Mouse (Mus musculus) heart, embryonic 14.5 days (tissue): ENCODE measurements around the gene Iffo1. TPM values are rescaled to one million over a fixed set of nuclear protein-coding genes. Genes with fewer than 3 reads are reported as not detected.

ENCODE experiments used
- ATAC-seq: fragments of 200-750 bp; cut with Nextera tagmentation; 2 replicates; pipeline ENCODE4 v1.8.0; 2017; ENCODE audit warnings: low read depth, moderate TSS enrichment; ENCODE audit not compliant: insufficient number of reproducible peaks, insufficient read depth, low FRiP score
- H3K27ac ChIP-seq, 2 experiments: fragments of 200-500 bp in 1 of 2; fragments of 300-500 bp in 1 of 2; sonication (generic) in 1 of 2; replicated peaks in 1 of 2; 2 replicates each; pipeline ENCODE4 v1.5.1; 2012 to 2014; ENCODE audit warnings: low read depth in 2 of 2, low read length in 2 of 2, control low read depth in 1 of 2, mild to moderate bottlenecking in 1 of 2, mixed read lengths in 1 of 2; ENCODE audit not compliant: control insufficient read depth in 1 of 2, insufficient read depth in 1 of 2
- H3K27me3 ChIP-seq: fragments of 300-500 bp; sonication (generic); 2 replicates; pipeline ENCODE4 v1.6.1; 2014; ENCODE audit warnings: mild to moderate bottlenecking, low read length, control low read depth; ENCODE audit not compliant: control insufficient read depth, insufficient read depth
- H3K36me3 ChIP-seq: fragments of 300-500 bp; sonication (generic); 2 replicates; pipeline ENCODE4 v1.6.1; 2014; ENCODE audit warnings: mild to moderate bottlenecking, control low read depth, low read length, mixed read lengths; ENCODE audit not compliant: control insufficient read depth, insufficient read depth
- H3K4me1 ChIP-seq, 2 experiments: fragments of 200-500 bp in 1 of 2; fragments of 300-500 bp in 1 of 2; sonication (generic) in 1 of 2; 2 replicates each; pipeline ENCODE4 v1.6.1; 2012 to 2014; ENCODE audit warnings: low read length in 2 of 2, control low read depth in 1 of 2, mixed read lengths in 1 of 2; ENCODE audit not compliant: control insufficient read depth in 2 of 2, insufficient read depth in 2 of 2
- H3K4me2 ChIP-seq: fragments of 300-500 bp; sonication (generic); 2 replicates; pipeline ENCODE4 v1.6.1; 2014; ENCODE audit warnings: mild to moderate bottlenecking, low read length
- H3K4me3 ChIP-seq, 2 experiments: fragments of 200-500 bp in 1 of 2; fragments of 300-500 bp in 1 of 2; sonication (generic) in 1 of 2; 2 replicates each; pipeline ENCODE4 v1.5.1; 2012 to 2014; ENCODE audit warnings: low read length in 2 of 2, mild to moderate bottlenecking in 2 of 2, control low read depth in 1 of 2, low read depth in 1 of 2, moderate library complexity in 1 of 2; ENCODE audit not compliant: control insufficient read depth in 1 of 2, insufficient read depth in 1 of 2
- H3K9ac ChIP-seq: fragments of 300-500 bp; sonication (generic); 2 replicates; pipeline ENCODE4 v1.6.1; 2014; ENCODE audit warnings: mild to moderate bottlenecking, low read length
- H3K9me3 ChIP-seq: fragments of 300-500 bp; sonication (generic); 2 replicates; pipeline ENCODE4 v1.6.1; 2016; ENCODE audit warnings: low read length, control low read depth; ENCODE audit not compliant: control insufficient read depth
- WGBS: fragments of 180-500 bp; shearing (Covaris S2); extraction: QIAGEN DNeasy Blood & Tissue Kit; methylation state at CpG from one replicate; pipeline ENCODE4 v1.1.7; 2014; 5-methylcytosine and 5-hydroxymethylcytosine counted together
- polyA plus RNA-seq: library from polyadenylated mRNA; unstranded; fragments of >200 nt; fragmentation: Nextera tagmentation; extraction: Ambion mirVana; gene quantifications from 2 replicates; pipeline ENCODE4 v1.2.1, GENCODE M21; 2014

Gene Iffo1
- polyA plus RNA-seq, 1 experiment from 2014 or later = 9.7 TPM

DNA sequence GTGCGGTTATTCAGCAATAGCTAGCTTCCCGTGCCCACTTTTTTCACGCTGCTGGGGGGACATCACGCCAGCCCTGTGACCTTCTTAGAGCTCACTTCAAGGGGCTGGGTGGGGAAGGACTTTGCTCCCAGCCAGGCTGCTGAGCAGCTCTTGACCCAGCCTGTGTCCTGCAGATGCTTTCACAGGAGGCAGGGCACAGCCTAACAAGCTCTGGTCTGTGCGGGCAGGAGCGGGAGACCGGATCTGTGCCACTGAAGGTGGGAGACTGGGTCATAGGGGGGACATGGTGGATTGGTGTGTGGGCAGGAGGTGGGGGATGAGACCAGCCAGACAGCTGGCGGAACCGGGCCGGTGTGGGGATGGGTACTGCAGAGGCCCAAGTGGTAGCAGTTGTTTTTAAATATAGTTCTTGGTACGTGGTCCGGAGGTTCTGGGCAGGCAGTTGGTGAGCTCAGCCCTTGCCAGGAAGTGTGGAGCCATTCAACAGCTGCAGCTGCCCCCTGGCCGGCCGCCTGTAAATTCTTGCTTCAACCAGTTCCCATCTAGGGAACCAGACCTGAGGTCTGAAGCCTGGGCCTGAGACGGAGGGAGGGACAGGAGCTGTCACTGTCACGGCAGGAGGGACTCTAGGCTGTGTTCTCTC lies 4.0 kb downstream of the Iffo1 start:
- Histone ChIP-seq H3K9ac (peak overlapping the region; percentile 70), H3K9me3 (no peaks in the 10 kb centered on the region), H3K27me3 (no peaks in the 10 kb centered on the region), H3K27ac (peak overlapping the region; percentile 79 to 95), H3K4me2 (peak overlapping the region; percentile 87), H3K36me3 (peaks cover 37% of the 10 kb centered on the region), H3K4me3 (peak overlapping the region in 1 of 2 experiments; percentile 19; a peak in 2 of 4 replicates), H3K4me1 (peaks cover 36 to 52% of the 10 kb centered on the region in 2 experiments)
- ATAC-seq = no peak
- 38% methylated on average over 16 of the region's 16 CpGs for WGBS

DNA sequence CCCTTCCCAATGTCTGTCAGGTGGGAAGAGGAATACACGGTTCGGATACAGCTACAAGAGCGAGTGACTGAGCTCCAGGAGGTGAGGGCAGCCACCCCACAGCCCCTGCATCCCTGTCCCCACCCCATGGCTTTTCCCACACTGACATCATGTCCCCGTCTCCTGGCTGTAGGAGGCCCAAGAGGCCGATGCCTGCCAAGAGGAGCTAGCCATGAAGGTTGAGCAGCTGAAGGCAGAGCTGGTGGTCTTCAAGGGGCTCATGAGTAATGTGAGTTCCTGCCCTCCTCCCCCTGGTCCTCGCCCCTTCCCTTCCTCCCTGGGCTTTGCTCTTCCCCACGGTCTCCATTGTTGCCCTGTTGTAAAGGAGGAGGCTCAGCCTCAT lies 4.5 kb downstream of the Iffo1 start:
- no peaks in the 10 kb centered on the region for H3K9me3 ChIP-seq
- peak overlapping the region; percentile 87 for H3K4me2 ChIP-seq
- 53% methylated on average over 7 of the region's 7 CpGs for WGBS
- H3K9ac ChIP-seq = peak overlapping the region; percentile 70
- peaks cover 35% of the 10 kb centered on the region for H3K36me3 ChIP-seq
- H3K27me3 ChIP-seq = no peaks in the 10 kb centered on the region
- no peak for ATAC-seq
- H3K4me3 ChIP-seq = peak overlapping the region in 1 of 2 experiments; percentile 19; a peak in 1 of 4 replicates
- H3K27ac ChIP-seq = peak overlapping the region; percentile 79 to 95
- peaks cover 36 to 52% of the 10 kb centered on the region in 2 experiments for H3K4me1 ChIP-seq

DNA sequence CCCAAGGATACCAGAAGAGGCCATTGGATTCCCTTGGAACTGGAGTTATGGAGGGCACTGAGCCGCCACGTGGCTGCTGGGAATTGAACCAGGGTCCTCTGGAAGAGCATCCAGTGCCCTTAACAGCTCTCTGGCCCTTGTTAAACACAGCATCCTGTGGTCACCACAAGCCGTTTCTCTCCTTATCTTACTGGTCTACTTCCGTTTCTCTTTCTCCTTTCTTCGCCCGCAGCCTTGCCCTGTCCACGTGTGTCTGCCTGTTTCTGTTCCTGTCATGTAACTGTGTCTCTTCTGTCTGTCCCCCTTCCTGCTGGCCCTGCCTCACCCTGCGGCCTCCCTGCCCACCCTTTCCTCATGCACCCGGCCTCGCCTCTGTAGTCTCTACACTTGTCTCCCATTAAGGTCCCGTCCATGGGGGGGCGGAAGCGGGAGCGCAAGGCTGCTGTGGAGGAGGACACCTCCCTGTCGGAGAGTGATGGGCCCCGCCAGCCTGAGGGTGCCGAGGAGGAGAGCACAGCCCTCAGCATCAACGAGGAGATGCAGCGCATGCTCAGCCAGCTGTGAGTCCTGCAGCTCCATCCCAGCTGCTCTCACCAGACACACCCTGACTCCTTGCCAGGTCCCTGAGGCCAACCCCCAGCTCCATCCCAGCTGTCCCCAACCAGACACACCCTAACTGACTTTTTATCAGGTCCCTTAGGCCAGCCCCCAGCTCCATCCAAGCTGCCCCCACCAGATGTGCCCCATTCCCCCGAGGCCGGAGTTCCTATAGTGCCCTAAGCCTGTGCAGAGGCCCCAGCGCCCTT lies 7.4 kb downstream of the Iffo1 start:
- Histone ChIP-seq H3K36me3 (peaks cover 52% of the 10 kb centered on the region), H3K4me2 (no peak overlapping the region)

DNA sequence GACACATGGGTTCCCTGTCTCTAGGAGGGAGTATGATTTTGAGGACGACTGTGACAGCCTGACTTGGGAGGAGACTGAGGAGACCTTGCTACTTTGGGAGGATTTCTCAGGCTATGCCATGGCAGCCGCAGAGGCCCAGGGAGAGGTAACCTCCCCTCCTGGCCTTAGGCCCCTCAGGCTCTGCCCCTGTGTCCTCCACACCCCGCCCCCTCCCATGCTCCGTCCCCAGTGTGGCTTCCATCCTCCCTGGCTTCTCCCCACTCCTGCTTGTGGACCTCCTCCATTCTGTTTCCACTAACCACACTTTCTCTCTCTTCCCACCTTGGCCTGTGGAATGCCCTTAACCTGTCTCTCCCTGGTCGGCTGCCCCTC lies 8.0 kb downstream of the Iffo1 start:
- Histone ChIP-seq H3K27me3 (no peaks in the 10 kb centered on the region), H3K9me3 (no peaks in the 10 kb centered on the region), H3K27ac (no peak overlapping the region), H3K36me3 (peaks cover 58% of the 10 kb centered on the region), H3K9ac (no peak overlapping the region), H3K4me2 (no peak overlapping the region), H3K4me1 (peaks cover 18 to 24% of the 10 kb centered on the region in 2 experiments), H3K4me3 (no peak overlapping the region)
- 89% methylated on average over 5 of the region's 5 CpGs for WGBS
- no peak for ATAC-seq

More for the DNA sequence above, 7.4 kb downstream of the Iffo1 start:
- Histone ChIP-seq H3K27ac (no peak overlapping the region), H3K4me1 (peaks cover 23 to 30% of the 10 kb centered on the region in 2 experiments), H3K9ac (no peak overlapping the region), H3K27me3 (no peaks in the 10 kb centered on the region), H3K4me3 (no peak overlapping the region), H3K9me3 (no peaks in the 10 kb centered on the region)
- ATAC-seq = no peak
- 81% methylated on average over 22 of the region's 22 CpGs for WGBS

DNA sequence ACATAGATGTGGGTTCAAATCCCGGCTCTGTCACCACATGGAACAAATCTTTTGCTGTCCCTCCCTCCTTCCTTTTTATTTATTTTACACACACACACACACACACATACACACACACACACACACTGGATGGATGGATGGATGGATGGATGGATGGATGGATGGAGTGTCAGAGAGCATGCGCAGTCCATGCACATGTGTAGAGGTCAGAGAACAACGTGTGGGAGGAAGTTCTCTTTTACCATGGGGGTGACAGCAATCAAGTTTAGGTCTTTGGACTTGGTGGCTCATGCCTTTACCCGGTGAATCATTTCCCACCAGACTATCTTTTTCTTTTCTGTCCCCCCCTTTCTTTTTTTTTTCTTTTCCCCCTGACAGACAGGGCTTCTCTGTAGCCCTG lies 8.6 kb downstream of the Iffo1 start:
- 81% methylated on average over 4 of the region's 4 CpGs for WGBS

DNA sequence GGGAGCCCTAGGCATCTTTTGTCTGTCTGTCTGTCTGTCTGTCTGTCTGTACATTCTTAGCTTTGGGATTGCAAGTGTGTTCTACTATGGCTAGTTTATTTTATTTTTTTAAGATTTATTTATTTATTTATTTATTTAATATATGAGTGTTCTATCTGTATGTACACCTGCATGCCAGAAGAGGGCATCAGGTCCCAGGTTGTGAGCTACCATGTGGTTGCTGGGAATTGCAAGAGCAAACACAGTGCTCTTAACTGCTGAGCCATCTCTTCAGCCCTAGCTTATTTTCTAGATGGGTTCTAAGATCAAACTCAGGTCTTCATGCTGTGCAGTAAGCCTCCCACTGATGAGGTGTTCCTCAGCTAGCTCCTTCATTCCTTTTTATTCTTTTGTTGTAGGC lies 9.5 kb downstream of the Iffo1 start:
- no peak for ATAC-seq
- H3K4me2 ChIP-seq = no peak overlapping the region
- H3K27ac ChIP-seq = no peak overlapping the region
- H3K36me3 ChIP-seq = peaks cover 71% of the 10 kb centered on the region
- no peak overlapping the region for H3K4me3 ChIP-seq
- no peak overlapping the region for H3K9ac ChIP-seq
- peaks cover 4 to 9% of the 10 kb centered on the region in 2 experiments for H3K4me1 ChIP-seq
- H3K27me3 ChIP-seq = no peaks in the 10 kb centered on the region
- H3K9me3 ChIP-seq = no peaks in the 10 kb centered on the region

More for the DNA sequence above, 8.6 kb downstream of the Iffo1 start:
- Histone ChIP-seq H3K4me3 (no peak overlapping the region), H3K9ac (no peak overlapping the region), H3K36me3 (peaks cover 62% of the 10 kb centered on the region), H3K9me3 (no peaks in the 10 kb centered on the region), H3K4me1 (peaks cover 12 to 17% of the 10 kb centered on the region in 2 experiments), H3K27me3 (no peaks in the 10 kb centered on the region), H3K27ac (no peak overlapping the region), H3K4me2 (no peak overlapping the region)
- ATAC-seq = no peak

DNA sequence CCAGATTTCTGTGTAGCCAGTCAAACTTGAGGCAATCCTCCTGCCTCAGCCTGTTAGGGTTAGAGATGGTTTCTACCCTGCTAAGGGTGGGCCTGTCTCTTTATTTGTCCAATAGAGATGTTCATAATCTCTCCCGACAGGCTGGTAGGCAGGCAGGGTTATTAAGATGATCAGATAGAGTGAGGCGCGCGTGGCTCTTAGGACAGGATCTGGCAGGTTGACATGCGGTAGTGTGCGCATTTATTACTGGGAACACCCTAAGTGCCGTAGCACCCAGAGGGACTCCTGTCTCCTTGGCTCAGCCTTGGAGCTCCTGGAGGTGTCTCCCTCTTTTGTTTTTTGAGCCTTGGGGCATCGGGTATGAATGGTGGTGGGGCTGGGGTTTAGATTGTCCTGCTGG lies 10.2 kb downstream of the Iffo1 start:
- Histone ChIP-seq H3K4me1 (peaks cover 0 to 8% of the 10 kb centered on the region in 2 experiments; a peak in 1 of 4 replicates), H3K9ac (no peak overlapping the region), H3K4me3 (no peak overlapping the region), H3K9me3 (no peaks in the 10 kb centered on the region), H3K4me2 (no peak overlapping the region), H3K36me3 (peaks cover 78% of the 10 kb centered on the region), H3K27me3 (no peaks in the 10 kb centered on the region), H3K27ac (no peak overlapping the region)
- ATAC-seq = no peak
- 89% methylated on average over 8 of the region's 8 CpGs for WGBS
